8 mouse cellular contexts compared by ENCODE assay signal in genomic region chr15:12322676-12323402, GRCm38 (mm10). TPM values are rescaled to one million over a fixed set of nuclear protein-coding genes. Genes with fewer than 3 reads are reported as not detected.
DNase-seq lines count a peak whose midpoint lies in the region; ATAC-seq lines count a peak whose summit lies in the region.

No protein-coding gene starts in this region.

- no peaks in the 10 kb centered on the region; the same call in 1 of the 2 replicates for H3K27me3 ChIP-seq in neural tube, embryonic 11.5 days (ENCODE audit: control insufficient read depth, insufficient read depth, low read length)
- H3K27me3 ChIP-seq in embryonic facial prominence, embryonic 14.5 days (replicated peaks; ENCODE audit: control insufficient read depth, insufficient read depth, low read length), result 0 out of 2 replicates have a peak, but pooled peaks cover 3% of the 10 kb centered on the region
- peaks cover 17% of the 10 kb centered on the region; the same call in 1 of the 2 replicates for H3K27me3 ChIP-seq in limb, embryonic 10.5 days (ENCODE audit: low read depth, poor library complexity, severe bottlenecking)
- H3K27me3 ChIP-seq in stomach, embryonic 14.5 days (ENCODE audit: control insufficient read depth, insufficient read depth, low read length), result no peaks in the 10 kb centered on the region

- peaks cover 12% of the 10 kb centered on the region for H3K4me1 ChIP-seq in neural tube, embryonic 11.5 days (ENCODE audit: control insufficient read depth, insufficient read depth, low read length)
- H3K4me1 ChIP-seq in embryonic facial prominence, embryonic 14.5 days (ENCODE audit: control insufficient read depth, insufficient read depth, low read length), result peaks cover 31% of the 10 kb centered on the region
- peaks cover 25% of the 10 kb centered on the region for H3K4me1 ChIP-seq in limb, embryonic 10.5 days
- H3K4me1 ChIP-seq in stomach, embryonic 14.5 days (ENCODE audit: control insufficient read depth, insufficient read depth, low read length), result peaks cover 12% of the 10 kb centered on the region; the same call in 1 of the 2 replicates

- no peak for ATAC-seq in neural tube, embryonic 11.5 days (ENCODE audit: insufficient read depth, low FRiP score, low TSS enrichment)
- no peak for ATAC-seq in embryonic facial prominence, embryonic 14.5 days (ENCODE audit: low read depth)
- ATAC-seq in stomach, embryonic 14.5 days (ENCODE audit: insufficient number of reproducible peaks, insufficient read depth, low FRiP score, low read depth), result no peak

- no peaks in the 10 kb centered on the region for H3K9me3 ChIP-seq in neural tube, embryonic 11.5 days (ENCODE audit: control insufficient read depth, low read length)
- H3K9me3 ChIP-seq in embryonic facial prominence, embryonic 14.5 days (ENCODE audit: control insufficient read depth, low read length), result no peaks in the 10 kb centered on the region
- no peaks in the 10 kb centered on the region for H3K9me3 ChIP-seq in limb, embryonic 10.5 days (replicated peaks)
- no peaks in the 10 kb centered on the region for H3K9me3 ChIP-seq in stomach, embryonic 14.5 days (ENCODE audit: control insufficient read depth, low read depth, low read length)

- H3K4me3 ChIP-seq in neural tube, embryonic 11.5 days (ENCODE audit: low read depth, low read length), result peak overlapping the region; percentile 93
- peak overlapping the region; percentile 100 for H3K4me3 ChIP-seq in embryonic facial prominence, embryonic 14.5 days (ENCODE audit: low read depth, low read length)
- peak overlapping the region; percentile 97 for H3K4me3 ChIP-seq in limb, embryonic 10.5 days
- H3K4me3 ChIP-seq in stomach, embryonic 14.5 days (ENCODE audit: low read depth, low read length), result peak overlapping the region; percentile 88

- H3K9ac ChIP-seq in neural tube, embryonic 11.5 days (ENCODE audit: low read length), result peak overlapping the region; percentile 96
- H3K9ac ChIP-seq in embryonic facial prominence, embryonic 14.5 days (ENCODE audit: low read depth, low read length), result peak overlapping the region; percentile 99
- H3K9ac ChIP-seq in stomach, embryonic 14.5 days (replicated peaks; ENCODE audit: low read depth, low read length), result peak overlapping the region; percentile 83

- DNase-seq in neural tube, embryonic 11.5 days (ENCODE audit: low spot score), result no peak
- no peak for DNase-seq in neural tube, embryonic 10.5 days (ENCODE audit: extremely low spot score, low spot score)
- DNase-seq in embryonic facial prominence, embryonic 14.5 days (ENCODE audit: low spot score), result peak; percentile 38
- DNase-seq in limb, embryonic 10.5 days (ENCODE audit: low spot score), result no peak
- DNase-seq in cerebellum, adult 18-20 months, result no peak
- DNase-seq in urinary bladder, adult 2 months (ENCODE audit: low spot score), result no peak
- no peak for DNase-seq in cerebellum, postnatal 10 days

- peak overlapping the region; percentile 75 for H3K4me2 ChIP-seq in neural tube, embryonic 11.5 days (ENCODE audit: low read depth)
- peak overlapping the region; percentile 82 for H3K4me2 ChIP-seq in embryonic facial prominence, embryonic 14.5 days (ENCODE audit: low read depth, low read length)
- peak overlapping the region; percentile 76 for H3K4me2 ChIP-seq in stomach, embryonic 14.5 days (replicated peaks; ENCODE audit: low read depth, low read length)

- no peak overlapping the region for H3K27ac ChIP-seq in neural tube, embryonic 11.5 days (ENCODE audit: low read depth, low read length)
- H3K27ac ChIP-seq in embryonic facial prominence, embryonic 14.5 days (replicated peaks; ENCODE audit: low read depth, low read length), result peak overlapping the region; percentile 95; the same call in 1 of the 2 replicates
- H3K27ac ChIP-seq in limb, embryonic 10.5 days, result peak overlapping the region; percentile 98; the same call in 1 of the 2 replicates
- no peak overlapping the region for H3K27ac ChIP-seq in stomach, embryonic 14.5 days (ENCODE audit: low read length)

- no peaks in the 10 kb centered on the region for H3K36me3 ChIP-seq in neural tube, embryonic 11.5 days (ENCODE audit: control insufficient read depth, insufficient read depth, low read length)
- H3K36me3 ChIP-seq in embryonic facial prominence, embryonic 14.5 days (ENCODE audit: control insufficient read depth, insufficient read depth, low read length), result 0 out of 2 replicates have a peak, but pooled peaks cover 8% of the 10 kb centered on the region
- peaks cover 29% of the 10 kb centered on the region for H3K36me3 ChIP-seq in limb, embryonic 10.5 days
- no peaks in the 10 kb centered on the region; the same call in none of the 2 replicates for H3K36me3 ChIP-seq in stomach, embryonic 14.5 days (ENCODE audit: control insufficient read depth, insufficient read depth, low read length)

- 21% methylated on average over 9 of the region's 9 CpGs for WGBS in neural tube, embryonic 11.5 days
- WGBS in embryonic facial prominence, embryonic 14.5 days, result 8% methylated on average over 9 of the region's 9 CpGs
- WGBS in limb, embryonic 10.5 days, result 16% methylated on average over 9 of the region's 9 CpGs
- 7% methylated on average over 9 of the region's 9 CpGs for WGBS in stomach, embryonic 14.5 days

RNA-seq across cellular contexts. Expression of gene 1810049J17Rik, which starts 1.1 kb away (rescaled TPM):
- 1.6 and 1.9 TPM in 2 replicates for polyA plus RNA-seq in neural tube, embryonic 11.5 days (2014; fragmentation: Nextera tagmentation; extraction: Ambion mirVana)
- 2.1 and 2.9 TPM in 2 replicates for polyA plus RNA-seq in embryonic facial prominence, embryonic 14.5 days (2014; fragmentation: Nextera tagmentation; extraction: Ambion mirVana)
- 0.68 and 1.4 TPM in 2 replicates for polyA plus RNA-seq in limb, embryonic 10.5 days (2016; fragmentation: Nextera tagmentation; extraction: Ambion mirVana)
- 1.2 and 2.1 TPM in 2 replicates for polyA plus RNA-seq in stomach, embryonic 14.5 days (2014; fragmentation: Nextera tagmentation; extraction: Ambion mirVana)
- 0.19 TPM in 1 of 2 replicates, not detected in the other for polyA plus RNA-seq in urinary bladder, adult 2 months (2012; rRNA removed)

RNA-seq across cellular contexts. Expression of gene Golph3, which starts 1.6 kb away (rescaled TPM):
- 108 and 112 TPM in 2 replicates for polyA plus RNA-seq in neural tube, embryonic 11.5 days (2014; fragmentation: Nextera tagmentation; extraction: Ambion mirVana)
- 115 and 118 TPM in 2 replicates for polyA plus RNA-seq in embryonic facial prominence, embryonic 14.5 days (2014; fragmentation: Nextera tagmentation; extraction: Ambion mirVana)
- 65.9 and 75.5 TPM in 2 replicates for polyA plus RNA-seq in limb, embryonic 10.5 days (2016; fragmentation: Nextera tagmentation; extraction: Ambion mirVana)
- 101 and 118 TPM in 2 replicates for polyA plus RNA-seq in stomach, embryonic 14.5 days (2014; fragmentation: Nextera tagmentation; extraction: Ambion mirVana)
- 118 and 141 TPM in 2 replicates for polyA plus RNA-seq in urinary bladder, adult 2 months (2012; rRNA removed)

Comparison
In these comparisons a context has a peak if more than half of its experiments do, and no peak if none do; other contexts are left out.
1. H3K27ac ChIP-seq: peak in embryonic facial prominence, embryonic 14.5 days (single experiment) and limb, embryonic 10.5 days (single experiment); none in neural tube, embryonic 11.5 days (single experiment) and stomach, embryonic 14.5 days (single experiment).
2. Peak in every context shown above with its lines, with median percentiles within 50 percentile points of each other: H3K4me2 ChIP-seq, H3K4me3 ChIP-seq and H3K9ac ChIP-seq.